In the genomic region with DNA sequence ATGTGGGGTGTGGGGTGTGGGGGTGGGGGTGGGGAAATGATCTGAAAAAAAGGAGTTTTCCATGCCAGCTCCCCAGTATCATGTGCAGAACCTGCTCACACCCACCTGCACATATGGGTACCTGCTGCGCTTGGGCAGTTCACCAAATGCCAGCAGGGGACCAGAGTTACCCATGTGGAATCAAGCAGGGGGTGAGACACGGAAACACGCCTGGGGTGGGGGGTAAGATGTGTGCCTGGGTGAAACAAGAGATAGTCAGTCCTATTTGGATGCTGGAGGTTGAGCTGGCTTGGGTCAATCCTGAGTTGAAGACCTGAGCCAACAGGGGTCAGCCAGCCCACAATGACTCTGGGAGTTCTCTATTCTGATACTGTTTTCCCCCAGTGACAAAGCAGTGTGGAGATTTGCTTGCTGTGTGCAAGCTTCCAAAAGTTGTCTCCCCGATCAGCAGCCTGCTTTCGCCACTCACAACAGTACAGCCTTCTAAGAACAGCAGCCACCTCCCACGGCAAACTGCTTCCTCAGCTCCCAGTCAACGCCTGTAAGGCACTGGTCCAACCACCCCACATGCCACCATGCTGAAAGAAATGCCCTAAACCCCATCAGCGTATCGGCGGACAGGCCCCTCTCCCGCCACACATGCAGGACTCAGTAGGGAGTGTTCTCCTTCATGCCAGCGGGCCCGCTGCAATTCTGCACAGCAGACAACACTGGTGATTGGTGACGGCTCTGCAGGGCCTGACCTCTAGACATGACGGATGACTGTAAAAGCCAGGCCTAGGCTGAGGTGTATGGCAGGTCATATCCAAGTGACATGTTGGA, we compare ENCODE assay signal across 9 mouse cellular contexts. TPM values are rescaled to one million over a fixed set of nuclear protein-coding genes. Genes with fewer than 3 reads are reported as not detected.
DNase-seq lines count a peak whose midpoint lies in the region; ATAC-seq and TF ChIP-seq lines count a peak whose summit lies in the region.
"Had no signal": no experiment of that assay in that cellular context is flagged by ENCODE, and none has a peak within 500 bp of the region (broad histone marks: within the 10 kb centered on the region; RNA-seq: fewer than 3 reads in every experiment).

No protein-coding gene starts in this region.

- H3K27ac ChIP-seq in heart, embryonic 13.5 days (replicated peaks), result peak overlapping the region; percentile 29
- peak overlapping the region; percentile 72 for H3K27ac ChIP-seq in CH12.LX (ENCODE audit: insufficient read depth, low read depth)
- peak overlapping the region; percentile 57 for H3K27ac ChIP-seq in embryonic facial prominence, embryonic 10.5 days (replicated peaks)
- H3K27ac ChIP-seq in midbrain, embryonic 10.5 days (replicated peaks), result peak overlapping the region; percentile 73
- H3K27ac ChIP-seq in lung, postnatal 0 days (ENCODE audit: low read length), result no peak overlapping the region
- no peak overlapping the region for H3K27ac ChIP-seq in kidney, adult 2 months (ENCODE audit: insufficient read depth, low read depth, low read length)

- no peak for TF ChIP-seq RAD21 in CH12.LX (IDR thresholded peaks at IDR 0.05; ENCODE audit: low read depth, low read length)

- H3K9ac ChIP-seq in heart, embryonic 13.5 days, result peak overlapping the region; percentile 50
- H3K9ac ChIP-seq in CH12.LX (ENCODE audit: insufficient read depth, low read depth), result no peak overlapping the region
- H3K9ac ChIP-seq in lung, postnatal 0 days (replicated peaks; ENCODE audit: low read depth), result no peak overlapping the region
- H3K9ac ChIP-seq: lung, embryonic 14.5 days had no signal

- no peaks in the 10 kb centered on the region for H3K36me3 ChIP-seq in heart, embryonic 13.5 days
- H3K36me3 ChIP-seq in CH12.LX (replicated peaks in 1 of 2; ENCODE audit: control insufficient read depth in 1 of 2, insufficient read depth in 1 of 2, low read length in 1 of 2), result peaks cover 0 to 17% of the 10 kb centered on the region in 2 experiments
- H3K36me3 ChIP-seq in embryonic facial prominence, embryonic 10.5 days (replicated peaks), result no peaks in the 10 kb centered on the region
- H3K36me3 ChIP-seq in midbrain, embryonic 10.5 days, result no peaks in the 10 kb centered on the region
- no peaks in the 10 kb centered on the region for H3K36me3 ChIP-seq in lung, postnatal 0 days (ENCODE audit: insufficient read depth, low read length)
- H3K36me3 ChIP-seq in kidney, adult 2 months (ENCODE audit: control insufficient read depth, insufficient read depth, low read length), result no peaks in the 10 kb centered on the region

- H3K4me1 ChIP-seq in heart, embryonic 13.5 days, result peaks cover 93% of the 10 kb centered on the region
- H3K4me1 ChIP-seq in CH12.LX (ENCODE audit: control insufficient read depth in 1 of 2, insufficient read depth in 2 of 2), result peaks cover 73 to 96% of the 10 kb centered on the region in 2 experiments
- peaks cover 92% of the 10 kb centered on the region for H3K4me1 ChIP-seq in embryonic facial prominence, embryonic 10.5 days
- peaks cover 61% of the 10 kb centered on the region for H3K4me1 ChIP-seq in midbrain, embryonic 10.5 days
- peaks cover 13% of the 10 kb centered on the region; the same call in 1 of the 2 replicates for H3K4me1 ChIP-seq in lung, postnatal 0 days (ENCODE audit: insufficient read depth, low read depth, low read length)
- peaks cover 16% of the 10 kb centered on the region for H3K4me1 ChIP-seq in kidney, adult 2 months (ENCODE audit: control insufficient read depth, insufficient read depth, low read length)

- H3K79me2 ChIP-seq in CH12.LX (replicated peaks; ENCODE audit: control insufficient read depth, extremely low read depth, insufficient read depth, poor library complexity, severe bottlenecking), result peaks cover 8% of the 10 kb centered on the region; the same call in 1 of the 2 replicates

- intact Hi-C loops in heart, postnatal 14 days (cut with DNase I), result no loop called here

- no peak for DNase-seq in heart, postnatal 14 days
- no peak for DNase-seq in CH12.LX (ENCODE audit: extremely low read depth)
- no peak for DNase-seq in embryonic facial prominence, embryonic 10.5 days (ENCODE audit: low spot score)
- DNase-seq in midbrain, embryonic 10.5 days (ENCODE audit: low spot score), result no peak
- no peak for DNase-seq in adrenal gland, postnatal 25 days
- no peak for DNase-seq in lung, postnatal 0 days (ENCODE audit: low spot score)
- DNase-seq in kidney, adult 2 months, result no peak

- TF ChIP-seq POLR2A in CH12.LX (IDR thresholded peaks at IDR 0.05; ENCODE audit: low read depth, low read length), result no peak
- no peak for TF ChIP-seq POLR2A in kidney, adult 2 months (IDR thresholded peaks at IDR 0.05; ENCODE audit: low read depth, low read length)

- no peaks in the 10 kb centered on the region for H3K9me3 ChIP-seq in heart, embryonic 13.5 days
- no peaks in the 10 kb centered on the region for H3K9me3 ChIP-seq in CH12.LX (replicated peaks; ENCODE audit: low read length)
- H3K9me3 ChIP-seq in embryonic facial prominence, embryonic 10.5 days, result no peaks in the 10 kb centered on the region
- H3K9me3 ChIP-seq in midbrain, embryonic 10.5 days (replicated peaks), result no peaks in the 10 kb centered on the region
- no peaks in the 10 kb centered on the region for H3K9me3 ChIP-seq in lung, postnatal 0 days (ENCODE audit: low read length)

- H3K27me3 ChIP-seq in heart, embryonic 13.5 days (replicated peaks), result no peaks in the 10 kb centered on the region
- H3K27me3 ChIP-seq in CH12.LX (replicated peaks), result no peaks in the 10 kb centered on the region
- no peaks in the 10 kb centered on the region for H3K27me3 ChIP-seq in embryonic facial prominence, embryonic 10.5 days (replicated peaks; ENCODE audit: low read depth, poor library complexity, severe bottlenecking)
- no peaks in the 10 kb centered on the region for H3K27me3 ChIP-seq in midbrain, embryonic 10.5 days (ENCODE audit: low read depth, poor library complexity, severe bottlenecking)
- no peaks in the 10 kb centered on the region for H3K27me3 ChIP-seq in lung, postnatal 0 days (replicated peaks; ENCODE audit: insufficient read depth, low read length)
- H3K27me3 ChIP-seq in kidney, adult 2 months (replicated peaks; ENCODE audit: control insufficient read depth, insufficient read depth, low read length), result no peaks in the 10 kb centered on the region

- WGBS in heart, embryonic 13.5 days, result 47% methylated on average over 15 of the region's 15 CpGs
- WGBS in embryonic facial prominence, embryonic 10.5 days, result 63% methylated on average over 15 of the region's 15 CpGs
- 66% methylated on average over 15 of the region's 15 CpGs for WGBS in midbrain, embryonic 10.5 days
- WGBS in lung, postnatal 0 days, result 68% methylated on average over 15 of the region's 15 CpGs
- 52% methylated on average over 15 of the region's 15 CpGs for WGBS in kidney, adult 2 months

- TF ChIP-seq EP300 in CH12.LX (IDR thresholded peaks at IDR 0.05; ENCODE audit: low read length), result no peak
- TF ChIP-seq EP300 in lung, postnatal 0 days (IDR thresholded peaks at IDR 0.05), result no peak

- in situ Hi-C loops in CH12.LX (cut with MboI; ENCODE audit: low pct_ligation_motif_present, low pct_unique_long_range_greater_than_20kb, low sequenced_read_pairs), result no loop called here

- no peak overlapping the region for H3K4me3 ChIP-seq in heart, embryonic 13.5 days
- H3K4me3 ChIP-seq in CH12.LX (replicated peaks in 1 of 3; ENCODE audit: low read depth in 2 of 3, low read length in 2 of 3, poor library complexity in 1 of 3), result peak overlapping the region in 1 of 3 experiments; percentile 29
- H3K4me3 ChIP-seq in embryonic facial prominence, embryonic 10.5 days, result no peak overlapping the region
- no peak overlapping the region for H3K4me3 ChIP-seq in midbrain, embryonic 10.5 days
- H3K4me3 ChIP-seq in lung, postnatal 0 days (ENCODE audit: low read depth, low read length), result no peak overlapping the region
- no peak overlapping the region for H3K4me3 ChIP-seq in kidney, adult 2 months (ENCODE audit: insufficient read depth, low read depth, low read length)

- no peak for ATAC-seq in heart, embryonic 13.5 days (ENCODE audit: extremely low read depth, insufficient number of reproducible peaks, low FRiP score, low TSS enrichment)
- ATAC-seq in lung, postnatal 0 days, result no peak

- no peak for TF ChIP-seq CTCF in CH12.LX (conservative IDR thresholded peaks at IDR 0.05 in 1 of 2, IDR thresholded peaks at IDR 0.05 in 1 of 2; ENCODE audit: low read depth in 2 of 2, low read length in 2 of 2)
- TF ChIP-seq CTCF in lung, postnatal 0 days (IDR thresholded peaks at IDR 0.05), result no peak
- no peak for TF ChIP-seq CTCF in kidney, adult 2 months (conservative IDR thresholded peaks at IDR 0.05; ENCODE audit: insufficient read depth, insufficient read length, low read depth, low read length)

- dilution Hi-C loops in CH12.LX (cut with MboI; ENCODE audit: extremely low pct_ligation_motif_present, extremely low pct_unique_long_range_greater_than_20kb, low sequenced_read_pairs), result no loop called here

- 0 out of 2 replicates have a peak overlapping the region, but pooled peaks have one; percentile 9 for H3K4me2 ChIP-seq in heart, embryonic 13.5 days
- H3K4me2 ChIP-seq in CH12.LX (ENCODE audit: insufficient read depth, low read depth, poor library complexity, severe bottlenecking), result no peak overlapping the region
- no peak overlapping the region for H3K4me2 ChIP-seq in lung, postnatal 0 days (replicated peaks; ENCODE audit: low read depth, low read length)
- H3K4me2 ChIP-seq: lung, embryonic 14.5 days had no signal

TF ChIP-seq in CH12.LX, 34 proteins besides CTCF, POLR2A, EP300 and RAD21 (continues in another document):
- TF ChIP-seq CHD2 (IDR thresholded peaks at IDR 0.05; ENCODE audit: low read length), result no peak
- no peak for TF ChIP-seq JUN (IDR thresholded peaks at IDR 0.05; ENCODE audit: insufficient read depth, low read depth, low read length)
- TF ChIP-seq RCOR1 (conservative IDR thresholded peaks at IDR 0.05; ENCODE audit: low read depth, low read length), result no peak
- no peak for TF ChIP-seq IRF4 (IDR thresholded peaks at IDR 0.05; ENCODE audit: low read depth, low read length)
- no peak for TF ChIP-seq SIN3A (IDR thresholded peaks at IDR 0.05; ENCODE audit: low read length)
- no peak for TF ChIP-seq ZC3H11A (IDR thresholded peaks at IDR 0.05; ENCODE audit: low read depth, low read length)
- no peak for TF ChIP-seq TCF12 (IDR thresholded peaks at IDR 0.05; ENCODE audit: low read depth, low read length)
- TF ChIP-seq MEF2A (IDR thresholded peaks at IDR 0.05; ENCODE audit: borderline replicate concordance, low read depth, low read length), result no peak

RNA-seq across cellular contexts. Expression of a gene that starts 41.0 kb away (rescaled TPM):
- polyA plus RNA-seq in heart, embryonic 13.5 days (2015; fragmentation: Nextera tagmentation; extraction: Ambion mirVana), result 13.0 and 13.9 TPM in 2 replicates
- 10 to 100 TPM; 78.3 to 78.4 TPM for total RNA-seq in heart, postnatal 14 days (2021)
- total RNA-seq in CH12.LX (2012; rRNA removed), result 16.7 and 17.8 TPM in 2 replicates
- 9.8 and 12.8 TPM in 2 replicates for total RNA-seq in CH12.LX (2014; rRNA removed)
- 57.6 and 67.1 TPM in 2 replicates for polyA plus RNA-seq in CH12.LX (2012; ENCODE audit: insufficient read length, low read depth)
- polyA plus RNA-seq in embryonic facial prominence, embryonic 10.5 days (2016; fragmentation: Nextera tagmentation; extraction: Ambion mirVana), result 6.8 and 7.8 TPM in 2 replicates
- 5.6 and 5.9 TPM in 2 replicates for polyA plus RNA-seq in midbrain, embryonic 10.5 days (2016; fragmentation: Nextera tagmentation; extraction: Ambion mirVana)
- total RNA-seq in adrenal gland, postnatal 25 days (2021), result 15.4 and 22.0 TPM in 2 replicates
- polyA plus RNA-seq in lung, postnatal 0 days (2015; fragmentation: Nextera tagmentation; extraction: Ambion mirVana), result 4.9 and 5.7 TPM in 2 replicates
- 87.8 and 93.2 TPM in 2 replicates for polyA plus RNA-seq in kidney, adult 2 months (2012; rRNA removed)

Comparison
In these comparisons a context has a peak if more than half of its experiments do, and no peak if none do; other contexts are left out.
1. H3K27ac ChIP-seq: peak in heart, embryonic 13.5 days (single experiment), CH12.LX (single experiment), embryonic facial prominence, embryonic 10.5 days (single experiment) and midbrain, embryonic 10.5 days (single experiment); none in lung, postnatal 0 days (single experiment) and kidney, adult 2 months (single experiment).